Mouse (Mus musculus) heart, embryonic 10.5 days (tissue): ENCODE results near the gene Tro. TPM values are rescaled to one million over a fixed set of nuclear protein-coding genes. Genes with fewer than 3 reads are reported as not detected.

ENCODE experiments used
- DNase-seq: peaks from one replicate; pipeline ENCODE4 v3.0.0-alpha.2; 2017; ENCODE audit warnings: low spot score
- H3K27ac ChIP-seq: fragments of 300-500 bp; sonication (generic); 2 replicates; pipeline ENCODE4 v1.5.1; 2016; ENCODE audit warnings: mild to moderate bottlenecking
- H3K27me3 ChIP-seq: fragments of 300-500 bp; sonication (generic); 2 replicates; pipeline ENCODE4 v1.6.1; 2016; ENCODE audit warnings: mild to moderate bottlenecking; ENCODE audit not compliant: poor library complexity, insufficient read depth, severe bottlenecking
- H3K36me3 ChIP-seq: fragments of 300-500 bp; sonication (generic); 2 replicates; pipeline ENCODE4 v1.6.1; 2016; ENCODE audit warnings: mild to moderate bottlenecking, moderate library complexity
- H3K4me1 ChIP-seq: fragments of 300-500 bp; sonication (generic); 2 replicates; pipeline ENCODE4 v1.6.1; 2016; ENCODE audit warnings: mild to moderate bottlenecking
- H3K4me3 ChIP-seq: fragments of 300-500 bp; sonication (generic); 2 replicates; pipeline ENCODE4 v1.5.1; 2016; ENCODE audit warnings: mild to moderate bottlenecking, moderate library complexity
- H3K9me3 ChIP-seq: fragments of 300-500 bp; sonication (generic); 2 replicates; pipeline ENCODE4 v1.6.1; 2016; ENCODE audit warnings: mild to moderate bottlenecking, moderate library complexity
- WGBS: fragments of 180-500 bp; shearing (Covaris S2); methylation state at CpG from one replicate; pipeline ENCODE4 v1.1.7; 2016; 5-methylcytosine and 5-hydroxymethylcytosine counted together
- polyA plus RNA-seq: library from polyadenylated mRNA; unstranded; fragments of >200 nt; fragmentation: Nextera tagmentation; extraction: Ambion mirVana; gene quantifications from 2 replicates; pipeline ENCODE4 v1.2.1, GENCODE M21; 2016

The Tro gene
- 31.0 and 32.1 TPM in 2 replicates for polyA plus RNA-seq

DNA sequence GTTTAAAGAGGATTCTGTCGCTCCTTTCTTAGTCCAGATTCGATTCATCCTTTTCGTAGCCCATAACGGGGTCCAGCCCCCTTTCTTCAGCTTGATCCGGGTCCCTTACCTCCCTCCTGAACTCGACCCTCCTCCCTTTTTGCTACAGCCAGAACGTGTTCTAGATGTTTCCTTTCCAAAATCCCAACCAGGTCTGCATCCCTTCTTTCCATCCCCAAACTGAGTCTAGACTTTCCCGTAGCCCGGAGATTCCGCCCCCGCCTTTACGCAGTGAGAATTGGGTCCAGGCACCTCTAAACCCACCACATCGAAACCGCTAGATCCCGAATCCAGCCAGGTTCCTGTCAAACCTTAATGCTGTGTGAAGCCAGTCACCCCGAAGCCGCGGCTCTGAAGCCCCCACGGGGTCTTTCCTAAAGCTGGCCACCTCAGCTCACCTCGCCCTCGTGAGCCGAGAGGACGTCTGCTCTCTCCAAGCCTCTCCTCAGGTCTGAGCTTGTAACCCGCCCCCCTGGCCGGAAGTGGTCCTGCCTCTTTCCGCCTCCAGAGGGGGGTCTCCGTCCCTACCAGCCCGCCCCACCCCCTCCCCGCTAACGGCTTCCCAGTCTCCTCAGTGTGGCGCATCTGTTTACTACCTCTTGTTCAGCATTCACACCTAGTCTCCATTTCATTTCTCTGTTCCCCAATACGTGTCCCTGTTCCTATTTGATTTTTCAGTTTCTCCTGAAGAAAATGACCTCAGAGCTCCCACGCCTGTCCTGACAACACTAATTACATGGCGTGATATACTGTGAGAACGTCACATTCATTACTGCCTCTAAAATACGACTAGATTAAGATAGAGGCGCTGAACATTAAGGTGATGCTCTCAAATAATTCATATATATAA, at the start of gene Tro:
Tro (minus strand) TSS at position 676 of the 889 bp plus-strand sequence.
- H3K27me3 ChIP-seq, result no peaks in the 10 kb centered on the region; the same call in 1 of the 2 replicates
- peak within 1 kb of the TSS; percentile 81 for H3K27ac ChIP-seq
- H3K9me3 ChIP-seq, result no peaks in the 10 kb centered on the region
- peak; percentile 83 for DNase-seq
- H3K36me3 ChIP-seq, result peaks cover 25% of the 10 kb centered on the region
- H3K4me3 ChIP-seq, result peak within 1 kb of the TSS; percentile 66
- no peaks in the 10 kb centered on the region for H3K4me1 ChIP-seq
- 22% methylated on average over 37 of the region's 37 CpGs for WGBS

DNA sequence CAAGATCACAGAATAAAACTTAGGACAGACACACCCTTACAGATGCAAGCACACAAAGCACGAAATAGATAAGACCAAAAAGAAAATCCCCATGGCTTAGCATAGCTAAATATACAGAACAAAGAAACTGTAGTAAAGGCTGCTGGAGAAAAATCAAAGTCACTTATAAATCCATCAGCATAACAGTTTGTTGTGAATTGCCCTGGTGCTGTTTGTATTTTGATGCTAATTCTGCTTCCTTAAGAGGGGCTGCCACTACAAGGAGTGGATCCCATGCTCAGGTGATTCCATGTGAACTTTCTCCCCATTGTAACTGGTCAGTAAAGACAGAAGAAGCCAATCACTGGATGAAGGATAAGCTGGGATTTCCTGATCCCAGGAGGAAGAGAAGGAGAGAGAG, 20.1 kb upstream of the Tro start:
- Histone ChIP-seq H3K27ac (no peak overlapping the region), H3K4me1 (no peaks in the 10 kb centered on the region), H3K9me3 (no peaks in the 10 kb centered on the region), H3K4me3 (no peak overlapping the region), H3K27me3 (no peaks in the 10 kb centered on the region), H3K36me3 (no peaks in the 10 kb centered on the region)
- WGBS, result 39% methylated on average over 1 of the region's 1 CpGs
- DNase-seq, result no peak

DNA sequence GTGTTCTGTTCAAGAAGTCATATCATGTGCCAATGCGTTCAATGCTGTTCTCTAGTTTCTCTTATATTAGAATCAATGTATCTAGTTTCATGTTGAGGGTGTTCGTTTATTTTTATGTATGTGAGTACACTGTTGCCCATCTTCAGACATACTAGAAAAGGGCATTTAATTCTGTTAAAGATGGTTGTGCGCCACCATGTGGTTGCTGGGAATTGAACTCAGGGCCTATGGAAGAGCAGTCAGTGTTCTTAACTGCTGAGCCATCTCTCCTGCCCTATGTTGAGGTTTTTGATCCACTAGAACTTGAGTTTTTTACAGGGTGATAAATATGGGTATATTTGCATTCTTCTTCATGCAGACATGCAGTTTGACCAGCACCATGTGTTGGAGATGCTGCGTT, 5.4 kb upstream of the Tro start:
- no peak overlapping the region for H3K27ac ChIP-seq
- no peak for DNase-seq
- no peak overlapping the region for H3K4me3 ChIP-seq
- no peaks in the 10 kb centered on the region for H3K27me3 ChIP-seq
- H3K4me1 ChIP-seq, result no peaks in the 10 kb centered on the region
- 30% methylated on average over 4 of the region's 4 CpGs for WGBS
- H3K36me3 ChIP-seq, result no peaks in the 10 kb centered on the region
- no peaks in the 10 kb centered on the region for H3K9me3 ChIP-seq

- Histone ChIP-seq H3K27ac (no peak overlapping the region), H3K4me1 (no peaks in the 10 kb centered on the region), H3K27me3 (no peaks in the 10 kb centered on the region; the same call in 1 of the 2 replicates), H3K36me3 (peaks cover 19% of the 10 kb centered on the region), H3K4me3 (no peak overlapping the region), H3K9me3 (no peaks in the 10 kb centered on the region)
- 40% methylated on average over 3 of the region's 3 CpGs for WGBS
- DNase-seq, result no peak
These were observed 375 bp upstream of the Tro start for GRCm38 (mm10) chrX:150657797-150658118.

- H3K27ac ChIP-seq, result peak overlapping the region; percentile 81
- H3K9me3 ChIP-seq, result no peaks in the 10 kb centered on the region
- H3K4me3 ChIP-seq, result peak overlapping the region; percentile 66
- WGBS, result 37% methylated on average over 34 of the region's 44 CpGs
- H3K36me3 ChIP-seq, result peaks cover 33% of the 10 kb centered on the region
- H3K4me1 ChIP-seq, result no peaks in the 10 kb centered on the region
- no peaks in the 10 kb centered on the region; the same call in 1 of the 2 replicates for H3K27me3 ChIP-seq
- no peak for DNase-seq
These were observed 1.1 kb downstream of the Tro start for GRCm38 (mm10) chrX:150656122-150656907.

GRCm38 (mm10) chrX:150636421-150636820, 21.0 kb downstream of the Tro start:
- H3K27ac ChIP-seq, result no peak overlapping the region
- no peaks in the 10 kb centered on the region for H3K9me3 ChIP-seq
- H3K36me3 ChIP-seq, result no peaks in the 10 kb centered on the region
- H3K27me3 ChIP-seq, result no peaks in the 10 kb centered on the region
- 44% methylated on average over 1 of the region's 1 CpGs for WGBS
- no peaks in the 10 kb centered on the region for H3K4me1 ChIP-seq
- no peak for DNase-seq
- H3K4me3 ChIP-seq, result no peak overlapping the region

DNA sequence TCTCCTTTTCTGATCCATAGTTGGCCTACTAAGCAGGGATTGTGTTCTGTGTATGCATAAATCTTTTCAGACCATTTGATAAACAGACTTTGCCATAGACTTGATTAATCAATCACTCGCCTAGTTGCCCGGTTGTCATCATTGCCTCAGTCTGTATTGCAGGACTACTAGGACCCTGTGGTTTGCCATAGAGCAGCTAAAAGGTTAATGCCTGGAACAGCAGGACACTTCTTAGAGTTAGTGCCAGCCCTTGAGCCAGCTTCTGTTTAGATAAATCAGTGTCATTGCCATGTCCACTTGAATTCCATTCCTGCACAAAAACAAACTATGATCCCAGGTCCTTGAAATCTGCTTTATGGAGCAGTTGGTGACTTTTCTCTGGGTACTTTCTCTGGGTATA, 58.5 kb downstream of the Tro start:
- WGBS, result 70% methylated on average over 2 of the region's 2 CpGs
- Histone ChIP-seq H3K27me3 (no peaks in the 10 kb centered on the region), H3K9me3 (no peaks in the 10 kb centered on the region), H3K4me1 (no peaks in the 10 kb centered on the region), H3K36me3 (no peaks in the 10 kb centered on the region), H3K4me3 (no peak overlapping the region), H3K27ac (no peak overlapping the region)
- DNase-seq, result no peak

Other genes starting within 250 kb of the Tro start
- 23.9 and 30.0 TPM in 2 replicates for gene Tmem29, start 198.4 kb downstream of the Tro start, polyA plus RNA-seq
- 143 and 161 TPM in 2 replicates for gene Alas2, start 110.2 kb downstream of the Tro start, polyA plus RNA-seq
- gene Pfkfb1, start 69.4 kb downstream of the Tro start, polyA plus RNA-seq, result 10.1 and 13.2 TPM in 2 replicates
- gene Apex2, start 67.7 kb downstream of the Tro start, polyA plus RNA-seq, result 22.1 and 28.4 TPM in 2 replicates
- 638 and 695 TPM in 2 replicates for gene Maged2, start 156.8 kb upstream of the Tro start, polyA plus RNA-seq